Mouse (Mus musculus) megakaryocyte, embryonic 14.5 days (primary cell): ENCODE measurements around the gene Rere.

Experiments used
- FLI1 ChIP-seq: IDR thresholded peaks from 2 replicates; pipeline ENCODE4 v1.6.1; 2012; ENCODE audit warnings: low read length, inconsistent platforms, mixed read lengths
- GATA1 ChIP-seq: IDR thresholded peaks from 3 replicates; pipeline ENCODE4 v1.6.1; 2012; ENCODE audit warnings: mixed read lengths, low read length, inconsistent platforms, borderline replicate concordance

DNA sequence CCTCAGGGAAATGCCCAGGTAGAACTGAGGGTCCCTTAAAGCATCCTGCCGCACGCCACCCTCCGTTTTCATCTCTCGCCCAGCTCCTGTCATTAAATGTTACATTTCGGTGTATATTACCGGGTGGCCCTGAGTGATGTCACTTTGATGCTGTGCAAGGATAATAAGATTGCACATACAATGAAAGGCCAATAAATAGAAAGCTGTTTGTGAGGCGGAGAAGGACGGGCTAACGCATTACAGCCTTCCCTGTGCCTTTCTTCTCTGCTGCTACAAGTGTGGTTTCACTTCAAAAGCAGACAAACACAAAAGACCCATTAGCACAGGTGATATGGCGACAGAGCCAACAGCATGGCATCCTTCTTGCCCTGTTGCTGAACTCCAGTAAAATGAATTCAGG, 320.0 kb downstream of the Rere start:
- TF ChIP-seq GATA1 (no peak), FLI1 (no peak)
